Mouse (Mus musculus) heart, adult 2 months (tissue): ENCODE data around the gene Tmem210. TPM values are rescaled to one million over a fixed set of nuclear protein-coding genes. Genes with fewer than 3 reads are reported as not detected.

ENCODE experiments used
- DNase-seq, 2 experiments: peaks; one replicate each; pipeline ENCODE4 v3.0.0; 2021
- H3K27ac ChIP-seq: fragments of 200-600 bp; 2 replicates; pipeline ENCODE4 v1.8.1; 2022
- H3K27me3 ChIP-seq: fragments of 200-500 bp; 2 replicates; pipeline ENCODE4 v1.6.1; 2012; ENCODE audit warnings: mild to moderate bottlenecking, low read length, inconsistent platforms, mixed read lengths; ENCODE audit not compliant: control insufficient read depth, insufficient read depth
- H3K36me3 ChIP-seq: fragments of 200-500 bp; 2 replicates; pipeline ENCODE4 v1.6.1; 2012; ENCODE audit warnings: low read length, inconsistent platforms; ENCODE audit not compliant: control insufficient read depth, insufficient read depth
- H3K4me1 ChIP-seq: fragments of 200-500 bp; 2 replicates; pipeline ENCODE4 v1.6.1; 2011; ENCODE audit warnings: low read length; ENCODE audit not compliant: control insufficient read depth, insufficient read depth
- H3K4me3 ChIP-seq: fragments of 200-600 bp; 2 replicates; pipeline ENCODE4 v1.8.1; 2022
- H3K79me2 ChIP-seq: fragments of 200-500 bp; replicated peaks from 2 replicates; pipeline ENCODE4 v1.6.1; 2012; ENCODE audit warnings: mild to moderate bottlenecking, inconsistent platforms, low read length, moderate library complexity, mixed read lengths; ENCODE audit not compliant: control insufficient read depth, insufficient read depth
- H3K9ac ChIP-seq: fragments of 200-500 bp; 2 replicates; pipeline ENCODE4 v1.6.1; 2012; ENCODE audit warnings: low read depth, mild to moderate bottlenecking, control low read depth, inconsistent platforms, low read length, mixed read lengths
- CTCF ChIP-seq: fragments of 200-600 bp; IDR thresholded peaks from 2 replicates; pipeline ENCODE4 v1.8.1; 2022; ENCODE audit warnings: antibody characterized with exemption, mild to moderate bottlenecking, moderate library complexity
- EP300 ChIP-seq: fragments of 200-500 bp; IDR thresholded peaks from 2 replicates; pipeline ENCODE4 v1.6.1; 2011; ENCODE audit warnings: low read depth, low read length, control low read depth; ENCODE audit not compliant: insufficient read depth
- POLR2A ChIP-seq: fragments of 200-500 bp; IDR thresholded peaks from 2 replicates; pipeline ENCODE4 v1.6.1; 2011; ENCODE audit warnings: mild to moderate bottlenecking, low read depth, low read length, control low read depth; ENCODE audit not compliant: insufficient read depth
- WGBS: fragments of 180-500 bp; shearing (Covaris S2); methylation state at CpG from one replicate; pipeline ENCODE4 v1.1.7; 2018; 5-methylcytosine and 5-hydroxymethylcytosine counted together
- intact Hi-C: fragments of 180-260 bp; cut with DNase I; formaldehyde crosslinking; loops from one replicate; pipeline ENCODE4 v1.15.1; 2025
- polyA plus RNA-seq: library from polyadenylated mRNA; depleted of rRNA; stranded (reverse); fragments of >200 nt; gene quantifications from 2 replicates; pipeline ENCODE4 v1.2.3, GENCODE M21; 2012
- total RNA-seq, 2 experiments: library from RNA; stranded (reverse); gene quantifications; 2 replicates each; pipeline ENCODE4 v1.2.3; 2021

The Tmem210 gene
- total and polyA plus RNA-seq, 3 experiments: 0.27 TPM; not detected in 2

DNA sequence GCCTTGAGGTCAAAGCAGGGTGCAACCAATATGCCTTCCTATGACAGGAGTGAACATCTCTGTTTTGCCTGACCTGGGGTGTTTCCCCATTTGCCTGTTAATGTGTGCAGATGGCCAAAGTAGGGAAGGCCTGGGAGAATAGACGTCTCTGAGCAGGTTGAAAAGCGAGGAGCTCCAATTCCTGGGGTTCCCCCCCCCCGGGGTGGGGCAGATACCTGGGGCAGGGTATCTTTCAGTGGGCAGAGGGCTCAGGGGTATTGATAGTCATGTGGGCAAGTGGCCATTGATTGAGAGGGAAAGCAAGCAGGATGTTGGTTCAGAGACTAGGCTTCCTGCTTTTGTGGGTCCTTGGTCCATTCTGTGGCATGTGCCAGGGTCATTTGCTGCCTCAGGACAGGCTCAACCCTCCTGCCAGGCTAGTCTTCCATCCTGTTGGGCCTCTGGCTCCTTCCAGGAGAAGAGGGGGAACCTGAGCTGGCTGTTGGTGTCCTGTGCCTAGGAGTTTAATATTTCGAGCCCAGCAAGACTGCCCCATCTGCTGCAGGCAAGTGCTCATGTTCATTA lies 20.1 kb upstream of the Tmem210 start:
- H3K4me1 ChIP-seq: peaks cover 23% of the 10 kb centered on the region
- H3K4me3 ChIP-seq: no peak overlapping the region
- no peak for TF ChIP-seq EP300
- no peak for TF ChIP-seq CTCF
- TF ChIP-seq POLR2A: no peak
- WGBS: 79% methylated on average over 4 of the region's 4 CpGs
- 0 out of 2 replicates have a peak, but pooled peaks cover 2% of the 10 kb centered on the region for H3K79me2 ChIP-seq
- no peaks in the 10 kb centered on the region for H3K27me3 ChIP-seq
- intact Hi-C loops: loop anchor here (2.0 kb wide), 1 partner anchor 73 kb away; no protein-coding TSS in a partner anchor
- H3K9ac ChIP-seq: no peak overlapping the region
- no peak overlapping the region; the same call in 1 of the 2 replicates for H3K27ac ChIP-seq
- no peaks in the 10 kb centered on the region for H3K36me3 ChIP-seq
- DNase-seq: no peak

DNA sequence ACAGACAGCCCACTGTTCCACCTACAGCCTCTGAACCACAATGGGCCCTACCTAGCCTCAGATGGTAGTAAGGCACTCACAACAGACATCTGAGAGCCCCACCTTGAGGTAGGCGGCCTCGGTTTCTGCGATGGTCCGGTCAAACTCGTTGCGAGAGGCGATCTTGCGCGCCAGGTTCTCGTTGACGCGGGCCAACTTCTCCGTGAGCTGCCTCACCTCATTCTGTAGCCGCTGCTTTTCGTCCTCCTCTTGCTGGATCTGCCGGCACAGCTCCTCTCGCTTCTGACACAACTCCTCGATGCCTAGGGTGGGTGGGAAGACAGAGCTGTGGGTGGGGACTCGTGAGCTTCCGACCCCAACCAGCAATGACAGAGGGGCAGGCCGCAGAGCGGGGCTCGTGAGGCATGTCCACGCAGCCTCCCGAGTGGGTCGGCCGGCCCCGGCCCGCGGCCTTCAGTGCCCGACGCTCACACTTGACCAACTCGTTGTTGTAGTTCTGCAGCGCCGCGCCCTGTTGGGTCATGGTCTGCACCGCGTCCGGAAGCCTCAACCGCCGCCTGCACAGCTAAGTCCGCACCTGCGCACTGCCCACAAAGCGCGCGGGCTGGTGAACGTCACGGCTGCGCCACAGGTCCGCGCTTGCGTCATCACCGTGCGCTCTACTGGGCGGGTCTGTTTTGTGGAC lies 16.0 kb upstream of the Tmem210 start, which contains the start of the genes Ssna1 and Anapc2:
Gene Ssna1 (minus strand): TSS at position 612 of the 685 bp plus-strand sequence.
Gene Anapc2 (plus strand): TSS at position 652 of the 685 bp plus-strand sequence.
- H3K4me1 ChIP-seq: peaks cover 9% of the 10 kb centered on the region
- H3K79me2 ChIP-seq: 0 out of 2 replicates have a peak, but pooled peaks cover 2% of the 10 kb centered on the region
- peak within 1 kb of the TSS; percentile 86 for H3K9ac ChIP-seq
- peak within 1 kb of the TSS; percentile 93 for H3K4me3 ChIP-seq
- peak within 1 kb of the TSS; percentile 95 for H3K27ac ChIP-seq
- under 1% methylated on average over 55 of the region's 55 CpGs for WGBS
- H3K36me3 ChIP-seq: no peaks in the 10 kb centered on the region; the same call in 1 of the 2 replicates
- H3K27me3 ChIP-seq: no peaks in the 10 kb centered on the region
- peak; percentile 97 to 99 for DNase-seq
- peak; percentile 83 for TF ChIP-seq EP300
- peak; percentile 61 for TF ChIP-seq CTCF
- TF ChIP-seq POLR2A: peak; percentile 88
- intact Hi-C loops: loop anchor here (1.0 to 5.0 kb wide), 3 partner anchors 17 to 60 kb away; partner anchors contain the start of genes Man1b1 and Tmem203

DNA sequence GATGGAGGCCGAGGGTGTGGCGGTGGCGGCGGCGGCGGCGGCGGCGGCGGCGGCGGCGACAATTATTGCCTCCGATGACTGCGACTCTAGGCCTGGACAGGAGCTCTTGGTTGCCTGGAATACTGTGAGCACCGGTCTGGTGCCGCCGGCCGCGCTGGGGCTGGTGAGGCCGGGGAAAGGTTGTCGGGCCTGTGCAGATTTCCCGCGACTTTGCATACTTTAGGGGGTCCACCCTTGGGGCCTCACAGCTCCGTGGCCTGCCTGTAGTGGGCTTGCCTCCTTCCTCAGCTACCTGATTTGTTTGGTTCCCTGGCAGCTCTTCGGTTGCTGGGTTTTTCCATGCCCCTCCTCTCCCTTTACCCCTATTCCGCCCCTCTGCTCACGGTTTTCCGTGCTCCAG lies 15.4 kb upstream of the Tmem210 start:
- H3K79me2 ChIP-seq: 0 out of 2 replicates have a peak, but pooled peaks cover 2% of the 10 kb centered on the region
- H3K27ac ChIP-seq: peak overlapping the region; percentile 95
- peaks cover 5% of the 10 kb centered on the region for H3K4me1 ChIP-seq
- peak overlapping the region; percentile 93 for H3K4me3 ChIP-seq
- WGBS: under 1% methylated on average over 22 of the region's 29 CpGs
- H3K36me3 ChIP-seq: no peaks in the 10 kb centered on the region; the same call in 1 of the 2 replicates
- DNase-seq: no peak
- H3K9ac ChIP-seq: peak overlapping the region; percentile 76
- TF ChIP-seq POLR2A (no peak), CTCF (no peak), EP300 (no peak)
- intact Hi-C loops: loop anchor here (1.0 to 5.0 kb wide), 3 partner anchors 17 to 60 kb away; partner anchors contain the start of genes Man1b1 and Tmem203
- no peaks in the 10 kb centered on the region for H3K27me3 ChIP-seq

DNA sequence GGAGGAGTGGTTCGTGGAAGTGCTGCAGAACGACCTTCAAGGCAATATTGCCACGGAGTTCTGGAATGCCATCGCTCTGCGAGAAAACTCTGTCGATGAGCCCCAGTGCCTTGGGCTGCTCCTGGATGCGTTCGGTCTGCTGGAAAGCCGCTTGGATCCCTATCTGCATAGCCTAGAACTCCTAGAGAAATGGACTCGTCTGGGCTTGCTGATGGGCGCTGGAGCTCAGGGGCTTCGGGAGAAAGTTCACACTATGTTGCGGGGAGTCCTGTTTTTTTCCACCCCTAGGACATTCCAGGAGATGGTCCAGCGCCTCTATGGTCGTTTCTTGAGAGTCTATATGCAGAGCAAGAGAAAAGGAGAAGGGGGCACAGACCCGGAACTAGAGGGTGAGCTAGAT lies 14.9 kb upstream of the Tmem210 start:
- no peak for DNase-seq
- no peaks in the 10 kb centered on the region; the same call in 1 of the 2 replicates for H3K36me3 ChIP-seq
- peak overlapping the region; percentile 93 for H3K4me3 ChIP-seq
- 0 out of 2 replicates have a peak, but pooled peaks cover 2% of the 10 kb centered on the region for H3K79me2 ChIP-seq
- intact Hi-C loops: loop anchor here (5.0 kb wide), 2 partner anchors 46 to 59 kb away; partner anchors contain the start of gene Man1b1
- WGBS: 20% methylated on average over 16 of the region's 16 CpGs
- peak overlapping the region; percentile 76 for H3K9ac ChIP-seq
- no peak for TF ChIP-seq CTCF
- TF ChIP-seq EP300: no peak
- TF ChIP-seq POLR2A: no peak
- no peaks in the 10 kb centered on the region for H3K27me3 ChIP-seq
- H3K27ac ChIP-seq: peak overlapping the region; percentile 95
- H3K4me1 ChIP-seq: peaks cover 5% of the 10 kb centered on the region

DNA sequence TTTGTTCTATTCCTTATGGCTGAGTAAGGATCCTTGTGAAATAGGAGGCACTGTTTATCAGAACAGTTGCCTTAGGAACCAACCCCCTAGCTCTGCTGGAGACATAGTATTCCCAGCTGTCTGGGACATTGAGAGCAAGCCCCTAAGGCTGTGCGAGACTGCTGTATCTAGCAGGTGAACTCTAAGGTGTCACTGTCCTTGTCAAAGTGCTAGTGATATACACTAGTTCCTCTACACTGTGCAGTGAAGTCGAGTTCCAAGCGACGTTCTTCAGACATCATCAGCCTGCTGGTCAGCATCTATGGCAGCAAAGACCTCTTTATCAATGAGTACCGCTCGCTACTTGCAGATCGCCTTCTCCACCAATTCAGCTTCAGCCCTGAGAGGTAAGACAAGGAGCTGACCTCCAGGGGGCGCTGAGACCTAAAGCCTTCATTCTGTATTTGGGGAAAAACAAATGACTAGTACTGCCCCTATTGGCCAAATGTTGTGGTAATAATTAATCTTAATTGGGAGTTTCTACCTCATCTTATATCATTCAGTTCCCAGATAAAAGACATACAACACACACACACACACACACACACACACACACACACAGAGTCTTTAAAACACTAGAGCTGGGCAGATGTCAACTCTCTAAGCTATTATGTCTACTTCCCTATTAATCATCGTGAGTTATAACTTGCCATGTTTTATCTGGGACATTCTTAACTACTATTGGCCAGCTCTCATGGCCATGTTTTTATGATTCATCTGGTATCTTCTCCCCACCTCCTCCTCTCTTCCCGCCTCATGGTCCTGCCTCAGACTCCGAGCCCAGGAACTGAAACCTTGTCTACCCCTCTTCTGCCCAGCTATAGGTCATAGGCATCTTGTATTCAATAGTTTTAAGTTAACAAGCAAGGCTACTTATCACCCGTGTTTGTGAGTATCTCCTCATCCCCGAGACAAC lies 8.7 kb upstream of the Tmem210 start:
- WGBS: 60% methylated on average over 13 of the region's 13 CpGs
- Histone ChIP-seq H3K27ac (no peak overlapping the region), H3K9ac (no peak overlapping the region), H3K36me3 (no peaks in the 10 kb centered on the region), H3K4me1 (no peaks in the 10 kb centered on the region), H3K79me2 (no peaks in the 10 kb centered on the region), H3K27me3 (no peaks in the 10 kb centered on the region), H3K4me3 (no peak overlapping the region)
- peak; percentile 68 to 80 for DNase-seq
- intact Hi-C loops: loop anchor here (2.0 kb wide), 1 partner anchor 14 kb away; no protein-coding TSS in a partner anchor
- TF ChIP-seq EP300 (0 out of 2 replicates have a peak, but pooled peaks have one; percentile 26), POLR2A (no peak), CTCF (peak; percentile 83)
